In genomic region chr11:112982165-112982801, GRCm38 (mm10) we compare ENCODE assay signal across 10 mouse cellular contexts.
DNase-seq lines count a peak whose midpoint lies in the region; ATAC-seq and TF ChIP-seq lines count a peak whose summit lies in the region.
"Had no signal": no experiment of that assay in that cellular context is flagged by ENCODE, and none has a peak within 500 bp of the region (broad histone marks: within the 10 kb centered on the region; RNA-seq: fewer than 3 reads in every experiment).

No protein-coding gene starts in this region.

- no peak for TF ChIP-seq CTCF in layer of hippocampus, adult 2 months (conservative IDR thresholded peaks at IDR 0.05)

- ATAC-seq in embryonic facial prominence, embryonic 11.5 days (replicated peaks; ENCODE audit: insufficient number of reproducible peaks, low FRiP score, low TSS enrichment, low read depth) = peak; percentile 74
- peak; percentile 90 for ATAC-seq in hindbrain, embryonic 16.5 days
- peak; percentile 94 for ATAC-seq in neural tube, embryonic 11.5 days (ENCODE audit: insufficient read depth, low FRiP score, low TSS enrichment)
- no peak for ATAC-seq in erythroblast, adult 5-6 weeks (replicated peaks; ENCODE audit: low FRiP score, poor library complexity, severe bottlenecking)
- ATAC-seq: CD4-positive, CD25-positive, alpha-beta regulatory T cell, adult 4 months had no signal

- H3K27me3 ChIP-seq in embryonic facial prominence, embryonic 11.5 days (ENCODE audit: control insufficient read depth, insufficient read depth, low read length) = no peaks in the 10 kb centered on the region
- H3K27me3 ChIP-seq in hindbrain, embryonic 16.5 days (replicated peaks; ENCODE audit: control insufficient read depth, insufficient read depth, low read length) = no peaks in the 10 kb centered on the region
- H3K27me3 ChIP-seq in neural tube, embryonic 11.5 days (ENCODE audit: control insufficient read depth, insufficient read depth, low read length) = no peaks in the 10 kb centered on the region

- 72% methylated on average over 11 of the region's 11 CpGs for WGBS in embryonic facial prominence, embryonic 11.5 days
- 14% methylated on average over 11 of the region's 11 CpGs for WGBS in hindbrain, embryonic 16.5 days
- 22% methylated on average over 11 of the region's 11 CpGs for WGBS in neural tube, embryonic 11.5 days

- no peaks in the 10 kb centered on the region for H3K9me3 ChIP-seq in embryonic facial prominence, embryonic 11.5 days (replicated peaks; ENCODE audit: control insufficient read depth, low read length)
- H3K9me3 ChIP-seq in hindbrain, embryonic 16.5 days (ENCODE audit: control insufficient read depth, low read length) = no peaks in the 10 kb centered on the region
- H3K9me3 ChIP-seq in neural tube, embryonic 11.5 days (ENCODE audit: control insufficient read depth, low read length) = no peaks in the 10 kb centered on the region

- H3K4me2 ChIP-seq in embryonic facial prominence, embryonic 11.5 days (ENCODE audit: low read depth, low read length) = no peak overlapping the region; the same call in 1 of the 2 replicates
- H3K4me2 ChIP-seq in hindbrain, embryonic 16.5 days (ENCODE audit: low read length) = peak overlapping the region; percentile 42
- H3K4me2 ChIP-seq in neural tube, embryonic 11.5 days (ENCODE audit: low read depth) = 0 out of 2 replicates have a peak overlapping the region, but pooled peaks have one; percentile 2

- H3K9ac ChIP-seq in embryonic facial prominence, embryonic 11.5 days (replicated peaks; ENCODE audit: low read length) = no peak overlapping the region
- peak overlapping the region; percentile 39; the same call in 1 of the 2 replicates for H3K9ac ChIP-seq in hindbrain, embryonic 16.5 days (ENCODE audit: low read depth, low read length)
- H3K9ac ChIP-seq in neural tube, embryonic 11.5 days (ENCODE audit: low read length) = no peak overlapping the region

- no peaks in the 10 kb centered on the region for H3K36me3 ChIP-seq in embryonic facial prominence, embryonic 11.5 days (replicated peaks; ENCODE audit: control insufficient read depth, insufficient read depth, low read depth, low read length)
- H3K36me3 ChIP-seq in hindbrain, embryonic 16.5 days (ENCODE audit: control insufficient read depth, insufficient read depth, low read length) = no peaks in the 10 kb centered on the region
- no peaks in the 10 kb centered on the region for H3K36me3 ChIP-seq in neural tube, embryonic 11.5 days (ENCODE audit: control insufficient read depth, insufficient read depth, low read length)

- no peak overlapping the region for H3K4me3 ChIP-seq in layer of hippocampus, adult 2 months
- H3K4me3 ChIP-seq in embryonic facial prominence, embryonic 11.5 days (ENCODE audit: low read depth, low read length) = no peak overlapping the region
- H3K4me3 ChIP-seq in hindbrain, embryonic 16.5 days (ENCODE audit: low read length) = no peak overlapping the region
- H3K4me3 ChIP-seq in neural tube, embryonic 11.5 days (ENCODE audit: low read depth, low read length) = no peak overlapping the region

- DNase-seq in layer of hippocampus, adult 2 months (ENCODE audit: low spot score in 2 of 2) = no peak
- DNase-seq in layer of hippocampus, adult 8-10 months (ENCODE audit: low spot score in 2 of 2) = no peak
- DNase-seq in embryonic facial prominence, embryonic 11.5 days (ENCODE audit: low spot score) = peak; percentile 51
- peak; percentile 82 for DNase-seq in neural tube, embryonic 11.5 days (ENCODE audit: low spot score)
- no peak for DNase-seq in spleen, adult 18-20 months
- no peak for DNase-seq in right cerebral cortex, postnatal 4 days
- DNase-seq: heart, adult 18-20 months had no signal

- peaks cover 8% of the 10 kb centered on the region for H3K4me1 ChIP-seq in embryonic facial prominence, embryonic 11.5 days (ENCODE audit: control insufficient read depth, insufficient read depth, low read length)
- peaks cover 25% of the 10 kb centered on the region for H3K4me1 ChIP-seq in hindbrain, embryonic 16.5 days (ENCODE audit: control insufficient read depth, insufficient read depth, low read depth, low read length)
- peaks cover 15% of the 10 kb centered on the region for H3K4me1 ChIP-seq in neural tube, embryonic 11.5 days (ENCODE audit: control insufficient read depth, insufficient read depth, low read length)

- H3K27ac ChIP-seq in layer of hippocampus, adult 2 months = peak overlapping the region; percentile 59
- peak overlapping the region; percentile 43; the same call in 1 of the 2 replicates for H3K27ac ChIP-seq in embryonic facial prominence, embryonic 11.5 days (replicated peaks; ENCODE audit: low read depth, low read length)
- H3K27ac ChIP-seq in hindbrain, embryonic 16.5 days (ENCODE audit: low read depth, low read length) = 0 out of 2 replicates have a peak overlapping the region, but pooled peaks have one; percentile 32
- H3K27ac ChIP-seq in neural tube, embryonic 11.5 days (ENCODE audit: low read depth, low read length) = peak overlapping the region; percentile 63

Comparison
In these comparisons a context has a peak if more than half of its experiments do, and no peak if none do; other contexts are left out.
1. DNase-seq: peak in embryonic facial prominence, embryonic 11.5 days (single experiment) and neural tube, embryonic 11.5 days (single experiment); none in layer of hippocampus, adult 2 months (0 of 2), layer of hippocampus, adult 8-10 months (0 of 2), spleen, adult 18-20 months (0 of 2) and right cerebral cortex, postnatal 4 days (single experiment).
2. Peak in every context shown above with its lines, with median percentiles within 50 percentile points of each other: H3K27ac ChIP-seq.